Mouse (Mus musculus) heart, embryonic 12.5 days (tissue): ENCODE data around the gene Plekhd1. TPM values are rescaled to one million over a fixed set of nuclear protein-coding genes. Genes with fewer than 3 reads are reported as not detected.

ENCODE experiments used
- ATAC-seq: fragments of 200-750 bp; cut with Nextera tagmentation; 2 replicates; pipeline ENCODE4 v1.8.0; 2017; ENCODE audit warnings: moderate TSS enrichment, moderate library complexity; ENCODE audit not compliant: insufficient number of reproducible peaks, low FRiP score
- H3K27ac ChIP-seq: fragments of 300-500 bp; sonication (generic); 2 replicates; pipeline ENCODE4 v1.5.1; 2016; ENCODE audit warnings: mild to moderate bottlenecking, moderate library complexity; ENCODE audit not compliant: poor library complexity, severe bottlenecking
- H3K27me3 ChIP-seq: fragments of 300-500 bp; sonication (generic); replicated peaks from 2 replicates; pipeline ENCODE4 v1.6.1; 2016; ENCODE audit warnings: mild to moderate bottlenecking, moderate library complexity
- H3K36me3 ChIP-seq: fragments of 300-500 bp; sonication (generic); 2 replicates; pipeline ENCODE4 v1.6.1; 2016; ENCODE audit warnings: mild to moderate bottlenecking, moderate library complexity
- H3K4me1 ChIP-seq: fragments of 300-500 bp; sonication (generic); replicated peaks from 2 replicates; pipeline ENCODE4 v1.6.1; 2016; ENCODE audit warnings: mild to moderate bottlenecking
- H3K4me2 ChIP-seq: fragments of 300-500 bp; sonication (generic); 2 replicates; pipeline ENCODE4 v1.6.1; 2016; ENCODE audit warnings: mild to moderate bottlenecking, moderate library complexity
- H3K4me3 ChIP-seq: fragments of 300-500 bp; sonication (generic); 2 replicates; pipeline ENCODE4 v1.5.1; 2016; ENCODE audit warnings: mild to moderate bottlenecking
- H3K9ac ChIP-seq: fragments of 300-500 bp; sonication (generic); 2 replicates; pipeline ENCODE4 v1.6.1; 2016; ENCODE audit warnings: mild to moderate bottlenecking, moderate library complexity
- H3K9me3 ChIP-seq: fragments of 300-500 bp; sonication (generic); replicated peaks from 2 replicates; pipeline ENCODE4 v1.6.1; 2016; ENCODE audit warnings: mild to moderate bottlenecking, moderate library complexity
- WGBS: fragments of 180-500 bp; shearing (Covaris S2); methylation state at CpG from one replicate; pipeline ENCODE4 v1.1.7; 2016; 5-methylcytosine and 5-hydroxymethylcytosine counted together
- polyA plus RNA-seq: library from polyadenylated mRNA; unstranded; fragments of >200 nt; fragmentation: Nextera tagmentation; extraction: Ambion mirVana; gene quantifications from 2 replicates; pipeline ENCODE4 v1.2.1, GENCODE M21; 2016

The Plekhd1 gene
- 0.50 and 0.70 TPM in 2 replicates for polyA plus RNA-seq

DNA sequence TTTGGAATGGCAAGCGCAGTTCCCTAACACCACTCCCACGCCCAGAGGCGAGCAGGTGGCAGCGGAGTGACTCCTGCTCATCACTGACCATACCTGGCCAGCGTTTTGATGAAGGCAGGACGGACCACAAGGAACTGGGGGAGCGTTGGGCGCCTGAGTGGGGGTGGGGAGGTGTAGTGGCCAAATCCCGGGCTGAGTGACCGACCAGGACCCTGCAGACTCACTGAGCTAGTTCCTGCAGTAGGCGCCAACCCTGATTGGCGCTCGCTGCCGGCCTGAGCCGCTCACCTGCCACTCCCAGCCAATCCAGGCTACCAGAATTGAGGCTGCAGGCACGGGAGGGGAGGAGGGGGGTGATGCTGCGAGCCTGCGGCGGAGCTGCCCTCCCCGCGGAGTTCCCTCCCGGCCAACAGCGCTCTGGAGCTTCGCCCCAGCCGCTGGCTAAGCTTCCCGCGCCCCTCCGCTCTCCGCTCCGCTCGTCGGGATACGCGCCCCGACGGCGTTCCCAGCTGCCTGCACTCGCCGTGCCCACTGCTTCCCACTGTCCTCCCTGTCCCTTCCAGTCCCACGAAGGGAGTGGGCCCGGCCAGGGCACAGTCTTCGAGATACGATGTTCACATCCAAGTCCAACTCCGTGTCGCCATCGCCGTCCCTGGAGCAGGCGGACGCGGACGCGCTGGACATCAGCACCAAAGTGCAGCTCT, at the start of gene Plekhd1:
Plekhd1 (plus strand) TSS at position 323 of the 704 bp plus-strand sequence.
- H3K9me3 ChIP-seq = no peaks in the 10 kb centered on the region
- H3K4me1 ChIP-seq = peaks cover 37% of the 10 kb centered on the region
- peak within 1 kb of the TSS; percentile 43 for H3K4me3 ChIP-seq
- WGBS = 2% methylated on average over 52 of the region's 52 CpGs
- ATAC-seq = 0 out of 2 replicates have a peak, but pooled peaks have one; percentile 26
- H3K4me2 ChIP-seq = peak within 1 kb of the TSS; percentile 71
- H3K9ac ChIP-seq = peak within 1 kb of the TSS; percentile 34; the same call in 1 of the 2 replicates
- peaks cover 51% of the 10 kb centered on the region for H3K27me3 ChIP-seq
- no peaks in the 10 kb centered on the region for H3K36me3 ChIP-seq
- H3K27ac ChIP-seq = no peak within 1 kb of the TSS

DNA sequence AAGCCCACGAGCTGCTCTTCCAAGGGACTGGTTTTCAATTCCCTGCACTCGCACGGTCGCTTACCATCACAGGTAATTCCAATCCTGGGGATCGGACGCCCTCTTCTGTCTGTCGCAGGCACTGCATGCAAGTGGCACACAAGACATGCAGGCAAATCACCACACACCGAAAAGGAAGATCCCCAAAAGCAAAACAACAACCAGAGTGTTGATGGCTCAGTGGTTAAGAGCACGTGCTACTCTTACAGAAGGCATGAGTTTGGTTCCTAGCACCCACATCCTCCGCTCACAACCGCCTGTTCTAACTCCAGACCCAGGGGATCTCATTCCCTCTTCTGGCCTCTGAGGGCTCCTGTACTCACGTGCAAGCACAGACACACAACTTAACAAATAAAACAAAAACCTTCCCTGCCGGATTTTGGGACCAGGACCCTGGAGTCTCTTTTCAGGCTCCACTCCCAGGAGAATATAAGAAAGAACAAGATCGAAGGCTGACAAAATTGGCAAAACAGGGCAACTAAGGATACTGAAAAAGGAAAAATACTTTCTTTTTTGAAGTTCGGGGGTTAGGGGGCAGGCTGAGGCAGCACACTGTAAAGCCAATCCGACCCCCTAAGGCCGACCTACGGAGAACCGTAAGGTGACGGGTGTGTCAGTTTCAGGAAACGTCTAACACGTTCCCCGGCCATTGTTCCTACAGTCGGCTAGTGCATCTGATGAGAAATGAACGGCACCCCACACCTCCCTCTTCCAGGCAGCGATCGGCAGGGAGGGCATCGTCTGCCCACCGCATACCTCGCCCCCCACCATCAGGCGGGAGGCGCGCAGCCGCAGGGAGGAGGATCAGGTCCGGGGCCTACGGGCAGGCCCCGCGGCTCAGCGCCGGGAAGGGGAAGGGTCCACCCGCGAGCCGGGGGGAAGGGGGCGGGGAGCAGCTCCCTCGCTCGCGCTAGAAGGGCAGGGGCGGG, 49.4 kb upstream of the Plekhd1 start:
- Histone ChIP-seq H3K4me1 (peaks cover 32% of the 10 kb centered on the region), H3K4me3 (peak overlapping the region; percentile 92), H3K27me3 (no peaks in the 10 kb centered on the region), H3K27ac (peak overlapping the region; percentile 91), H3K36me3 (peaks cover 38% of the 10 kb centered on the region), H3K9ac (peak overlapping the region; percentile 92), H3K9me3 (no peaks in the 10 kb centered on the region), H3K4me2 (peak overlapping the region; percentile 86)
- WGBS = 2% methylated on average over 48 of the region's 48 CpGs
- ATAC-seq = peak; percentile 75

DNA sequence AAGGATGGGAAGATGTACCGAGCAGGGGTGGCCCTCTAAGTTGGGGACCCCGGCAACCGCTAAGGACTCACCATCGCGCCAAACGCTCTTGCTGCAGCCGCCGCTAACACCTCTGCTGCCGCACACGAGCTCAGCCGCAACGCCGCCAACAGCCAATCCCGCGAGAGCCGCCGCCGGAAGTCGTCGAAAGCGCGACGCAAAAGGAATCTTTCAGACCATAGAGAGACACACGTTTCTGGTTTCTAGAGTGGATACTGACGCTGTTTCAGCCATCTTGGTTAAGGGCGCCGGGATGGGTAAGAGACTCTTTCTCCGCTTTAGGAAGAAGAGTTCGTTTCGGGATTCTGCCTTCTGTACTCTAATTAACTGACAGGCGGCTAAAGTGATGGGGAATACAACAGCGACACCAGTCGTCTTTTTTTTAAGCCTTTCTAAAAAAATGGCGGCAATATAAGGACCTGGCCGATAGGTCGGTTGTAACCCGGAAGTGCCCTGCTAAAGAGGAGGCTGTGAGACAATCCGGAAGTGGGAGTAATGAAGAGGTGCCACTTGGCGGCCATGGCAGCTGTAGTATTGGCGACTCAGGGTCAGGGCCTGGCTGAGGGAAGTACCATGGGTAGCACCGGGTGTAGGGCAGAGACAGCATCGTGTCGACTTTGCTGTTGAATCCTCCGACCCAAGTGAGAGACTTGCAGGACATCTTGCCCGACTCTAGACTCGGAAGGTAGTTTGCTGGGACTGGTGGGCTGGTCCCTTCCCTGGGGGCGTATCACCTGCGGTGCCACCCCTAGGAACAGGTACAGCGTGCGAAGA, 48.5 kb upstream of the Plekhd1 start, which contains the start of the genes Slc39a9 and Erh:
Slc39a9 (plus strand) TSS at position 191 of the 813 bp plus-strand sequence.
Erh (minus strand) TSS at position 649 of the 813 bp plus-strand sequence.
- under 1% methylated on average over 50 of the region's 50 CpGs for WGBS

DNA sequence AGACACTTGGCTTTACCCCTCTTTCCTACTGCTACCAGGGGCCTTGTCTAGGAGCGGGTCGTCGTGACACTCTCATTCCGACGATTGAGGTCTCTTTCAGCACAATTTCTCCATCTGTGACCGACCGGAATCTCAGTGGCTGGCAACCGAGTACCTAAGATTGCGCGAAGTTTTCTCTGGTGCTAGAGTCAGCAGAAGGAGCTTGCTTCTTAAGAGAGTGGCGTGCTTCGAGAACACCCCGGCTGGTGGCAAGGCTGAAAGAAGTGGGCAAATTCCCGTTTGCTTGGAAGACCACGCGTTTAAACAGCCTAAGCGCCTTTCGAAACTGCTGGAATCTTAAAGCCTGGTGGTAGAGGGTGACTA, 47.9 kb upstream of the Plekhd1 start:
- no peaks in the 10 kb centered on the region for H3K9me3 ChIP-seq
- H3K9ac ChIP-seq = peak overlapping the region; percentile 92
- 8% methylated on average over 18 of the region's 18 CpGs for WGBS
- H3K36me3 ChIP-seq = peaks cover 34% of the 10 kb centered on the region
- H3K27me3 ChIP-seq = no peaks in the 10 kb centered on the region
- peak overlapping the region; percentile 92 for H3K4me3 ChIP-seq
- peak overlapping the region; percentile 86 for H3K4me2 ChIP-seq
- H3K27ac ChIP-seq = peak overlapping the region; percentile 91; the same call in 1 of the 2 replicates
- no peak for ATAC-seq
- peaks cover 32% of the 10 kb centered on the region for H3K4me1 ChIP-seq

More for the DNA sequence above, 48.5 kb upstream of the Plekhd1 start, which contains the start of the genes Slc39a9 and Erh:
- H3K4me2 ChIP-seq = peak within 1 kb of the TSS; percentile 86
- H3K27me3 ChIP-seq = no peaks in the 10 kb centered on the region
- peak within 1 kb of the TSS; percentile 91 for H3K27ac ChIP-seq
- ATAC-seq = peak; percentile 96
- no peaks in the 10 kb centered on the region for H3K9me3 ChIP-seq
- H3K9ac ChIP-seq = peak within 1 kb of the TSS; percentile 92
- H3K4me3 ChIP-seq = peak within 1 kb of the TSS; percentile 92
- H3K36me3 ChIP-seq = peaks cover 33% of the 10 kb centered on the region
- peaks cover 32% of the 10 kb centered on the region for H3K4me1 ChIP-seq

DNA sequence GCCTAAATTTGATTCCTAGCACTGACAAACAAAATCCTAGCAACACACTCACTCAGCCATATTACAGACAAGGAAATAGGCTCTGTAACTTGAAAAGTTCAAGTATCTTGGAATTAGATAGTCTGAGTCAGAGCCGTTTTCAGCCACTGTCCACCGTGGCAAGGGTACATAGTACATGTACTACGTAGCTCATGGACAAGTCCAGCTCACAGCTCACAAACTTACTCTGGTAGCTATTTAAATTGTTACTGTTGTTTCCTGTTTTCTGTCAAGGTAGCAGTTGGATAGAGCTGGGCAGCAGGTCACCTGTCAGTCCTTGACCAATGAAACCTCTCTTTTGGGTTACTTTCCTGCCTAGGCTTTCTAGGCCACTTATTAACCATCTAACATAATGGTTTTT, 46.0 kb upstream of the Plekhd1 start:
- H3K9ac ChIP-seq = no peak overlapping the region

DNA sequence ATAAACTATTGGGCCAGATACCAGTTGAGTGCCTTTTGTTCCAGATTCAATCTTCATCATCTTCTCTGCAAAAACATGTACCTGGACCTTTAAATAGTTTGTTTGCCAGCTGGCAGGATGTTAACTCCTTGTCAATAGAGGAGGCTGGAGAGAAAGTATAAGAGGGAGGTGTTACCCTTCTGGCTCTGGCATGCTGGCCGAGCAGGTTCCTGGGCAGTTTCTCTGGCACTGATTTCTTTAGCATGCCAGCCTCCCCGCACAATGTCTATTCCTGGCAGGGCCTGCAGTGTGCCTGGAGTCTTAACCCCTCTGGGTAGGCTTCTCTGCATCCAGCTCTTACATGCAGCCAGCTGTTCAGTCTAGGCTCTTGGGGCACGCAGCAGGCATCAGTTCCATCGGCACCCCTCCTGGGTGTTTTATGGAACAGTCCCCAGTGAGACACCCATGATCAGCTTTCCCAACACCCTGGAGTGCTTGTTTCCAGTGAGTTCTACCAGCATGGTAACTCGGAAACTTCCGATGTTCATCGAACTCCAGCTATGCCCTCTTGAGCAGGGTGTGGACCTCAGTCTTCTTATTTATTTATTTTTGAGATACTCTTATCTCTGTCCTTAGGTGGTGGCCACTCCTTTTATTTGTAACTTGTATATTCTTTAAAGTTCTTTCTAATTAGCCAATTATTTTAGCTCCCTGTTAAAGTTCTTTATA, 38.3 kb upstream of the Plekhd1 start:
- no peak overlapping the region for H3K4me2 ChIP-seq
- H3K36me3 ChIP-seq = peaks cover 6% of the 10 kb centered on the region
- H3K27me3 ChIP-seq = no peaks in the 10 kb centered on the region
- no peak for ATAC-seq
- H3K9me3 ChIP-seq = no peaks in the 10 kb centered on the region
- WGBS = 83% methylated on average over 7 of the region's 7 CpGs
- H3K4me3 ChIP-seq = no peak overlapping the region
- H3K9ac ChIP-seq = no peak overlapping the region
- H3K27ac ChIP-seq = no peak overlapping the region
- H3K4me1 ChIP-seq = peaks cover 5% of the 10 kb centered on the region; the same call in 1 of the 2 replicates

More for the DNA sequence above, 46.0 kb upstream of the Plekhd1 start:
- H3K4me3 ChIP-seq = no peak overlapping the region
- ATAC-seq = no peak
- H3K27ac ChIP-seq = no peak overlapping the region
- H3K9me3 ChIP-seq = no peaks in the 10 kb centered on the region
- H3K4me1 ChIP-seq = peaks cover 32% of the 10 kb centered on the region
- 0 out of 2 replicates have a peak overlapping the region, but pooled peaks have one; percentile 14 for H3K4me2 ChIP-seq
- WGBS = 88% methylated on average over 3 of the region's 3 CpGs
- H3K27me3 ChIP-seq = no peaks in the 10 kb centered on the region
- H3K36me3 ChIP-seq = peaks cover 21% of the 10 kb centered on the region

DNA sequence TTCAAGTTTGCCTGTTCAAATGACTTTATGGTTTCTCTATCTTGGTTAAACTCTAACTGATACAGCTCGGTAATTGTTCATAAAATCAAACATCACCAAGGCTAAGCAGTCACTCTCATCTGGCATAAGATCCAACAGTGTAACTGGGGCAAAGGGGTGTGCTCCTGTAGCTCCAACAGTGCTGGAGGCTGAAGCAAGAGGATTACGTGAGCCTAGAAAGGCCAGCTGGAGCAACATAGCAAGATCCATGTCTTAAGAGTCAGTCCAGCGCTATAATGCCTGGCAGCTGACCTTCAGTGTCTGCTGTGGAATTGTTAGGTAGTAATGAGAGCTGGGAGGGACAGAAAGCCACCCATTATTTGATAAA, 37.7 kb upstream of the Plekhd1 start:
- Histone ChIP-seq H3K4me1 (peaks cover 5% of the 10 kb centered on the region; the same call in 1 of the 2 replicates), H3K27me3 (no peaks in the 10 kb centered on the region), H3K9ac (no peak overlapping the region), H3K27ac (no peak overlapping the region), H3K36me3 (0 out of 2 replicates have a peak, but pooled peaks cover 3% of the 10 kb centered on the region), H3K4me3 (no peak overlapping the region), H3K9me3 (no peaks in the 10 kb centered on the region), H3K4me2 (no peak overlapping the region)
- 86% methylated on average over 3 of the region's 3 CpGs for WGBS
- ATAC-seq = no peak

DNA sequence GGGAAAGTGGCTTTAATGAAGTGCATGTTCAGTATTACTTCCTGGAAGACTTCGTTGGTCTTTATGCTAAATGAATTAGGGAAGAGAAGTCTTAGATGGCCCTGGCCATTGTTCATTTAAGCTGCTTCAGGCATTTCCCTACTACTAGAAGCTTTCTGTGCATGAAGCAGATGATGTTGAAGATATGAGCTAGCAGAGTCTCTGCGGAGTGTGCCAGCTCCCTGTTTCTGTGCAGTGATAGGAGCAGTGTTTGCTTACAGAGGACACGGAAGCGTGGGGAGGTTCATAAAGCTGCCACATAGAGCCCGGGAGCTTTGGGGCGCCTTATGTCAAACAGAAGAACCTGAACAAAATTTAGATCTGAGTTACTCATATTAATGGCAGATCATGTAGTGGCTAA, 33.7 kb upstream of the Plekhd1 start:
- Histone ChIP-seq H3K9me3 (no peaks in the 10 kb centered on the region), H3K36me3 (peaks cover 5% of the 10 kb centered on the region), H3K9ac (no peak overlapping the region), H3K4me1 (peaks cover 14% of the 10 kb centered on the region; the same call in 1 of the 2 replicates), H3K27ac (no peak overlapping the region), H3K4me2 (no peak overlapping the region), H3K4me3 (no peak overlapping the region), H3K27me3 (no peaks in the 10 kb centered on the region)
- ATAC-seq = no peak
- WGBS = 78% methylated on average over 6 of the region's 6 CpGs

DNA sequence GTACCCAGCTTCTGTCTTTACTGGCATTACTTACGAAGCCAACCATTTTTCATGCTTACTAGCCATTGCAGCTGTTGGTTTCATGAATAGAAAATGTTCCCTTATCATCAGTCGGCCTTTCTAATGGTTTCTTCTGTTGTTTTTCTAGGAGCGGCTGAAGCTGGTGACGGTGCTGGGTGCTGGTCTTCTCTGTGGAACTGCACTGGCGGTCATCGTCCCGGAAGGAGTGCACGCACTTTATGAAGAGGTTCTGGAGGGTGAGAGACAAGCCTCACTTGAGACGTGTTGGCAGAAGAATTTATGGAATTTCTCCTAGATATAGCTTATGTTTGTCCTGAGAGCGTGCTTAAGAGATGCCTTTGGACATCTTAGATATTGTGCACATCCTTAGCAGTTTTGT, 30.1 kb upstream of the Plekhd1 start:
- H3K4me1 ChIP-seq = peaks cover 8% of the 10 kb centered on the region; the same call in 1 of the 2 replicates
- H3K9ac ChIP-seq = no peak overlapping the region
- no peaks in the 10 kb centered on the region for H3K27me3 ChIP-seq
- no peak overlapping the region for H3K27ac ChIP-seq
- no peak overlapping the region for H3K4me3 ChIP-seq
- H3K4me2 ChIP-seq = no peak overlapping the region
- peaks cover 16% of the 10 kb centered on the region for H3K36me3 ChIP-seq
- H3K9me3 ChIP-seq = no peaks in the 10 kb centered on the region
- 62% methylated on average over 10 of the region's 10 CpGs for WGBS
- no peak for ATAC-seq

DNA sequence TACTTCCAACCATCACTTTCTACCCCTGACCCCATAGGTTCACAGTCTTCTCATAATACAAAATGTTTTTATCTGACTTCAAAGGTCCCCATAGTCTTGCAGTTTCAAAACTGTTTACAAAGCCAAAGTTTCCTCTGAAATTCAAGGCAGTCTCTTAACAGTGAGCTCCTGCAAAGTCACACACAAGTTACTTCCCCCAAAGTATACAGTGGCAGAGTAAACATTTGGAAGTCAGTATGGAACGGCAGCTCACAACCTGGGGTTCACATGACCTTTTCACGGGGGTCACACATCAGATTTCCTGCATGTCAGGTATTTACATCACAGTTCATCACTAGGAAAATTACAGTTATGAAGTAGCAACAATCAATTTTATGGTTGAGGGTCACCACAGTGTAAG, 28.5 kb upstream of the Plekhd1 start:
- H3K36me3 ChIP-seq = peaks cover 25% of the 10 kb centered on the region
- WGBS = 85% methylated on average over 2 of the region's 2 CpGs
- peaks cover 8% of the 10 kb centered on the region; the same call in 1 of the 2 replicates for H3K4me1 ChIP-seq
- no peak overlapping the region for H3K4me3 ChIP-seq
- no peaks in the 10 kb centered on the region for H3K9me3 ChIP-seq
- no peak overlapping the region for H3K9ac ChIP-seq
- ATAC-seq = no peak
- H3K4me2 ChIP-seq = no peak overlapping the region
- H3K27me3 ChIP-seq = no peaks in the 10 kb centered on the region
- no peak overlapping the region for H3K27ac ChIP-seq
